Mouse (Mus musculus) heart, postnatal 25 days (tissue): ENCODE data around the gene Hist1h1e. TPM values are rescaled to one million over a fixed set of nuclear protein-coding genes. Genes with fewer than 3 reads are reported as not detected.
A peak's percentile ranks its signal among the peaks of the same experiment; 100 is the strongest.

Source experiments
- DNase-seq: peaks from one replicate; pipeline ENCODE4 v3.0.0; 2022; ENCODE audit warnings: low spot score
- intact Hi-C: fragments of 180-260 bp; cut with DNase I; formaldehyde crosslinking; loops from one replicate; pipeline ENCODE4 v1.15.1; 2025
- total RNA-seq, 2 experiments: library from RNA; stranded (reverse); gene quantifications; 2 replicates each; pipeline ENCODE4 v1.2.3; 2021

Hist1h1e gene
- total RNA-seq = 10 to 100 TPM; 35.6 to 42.0 TPM

DNA sequence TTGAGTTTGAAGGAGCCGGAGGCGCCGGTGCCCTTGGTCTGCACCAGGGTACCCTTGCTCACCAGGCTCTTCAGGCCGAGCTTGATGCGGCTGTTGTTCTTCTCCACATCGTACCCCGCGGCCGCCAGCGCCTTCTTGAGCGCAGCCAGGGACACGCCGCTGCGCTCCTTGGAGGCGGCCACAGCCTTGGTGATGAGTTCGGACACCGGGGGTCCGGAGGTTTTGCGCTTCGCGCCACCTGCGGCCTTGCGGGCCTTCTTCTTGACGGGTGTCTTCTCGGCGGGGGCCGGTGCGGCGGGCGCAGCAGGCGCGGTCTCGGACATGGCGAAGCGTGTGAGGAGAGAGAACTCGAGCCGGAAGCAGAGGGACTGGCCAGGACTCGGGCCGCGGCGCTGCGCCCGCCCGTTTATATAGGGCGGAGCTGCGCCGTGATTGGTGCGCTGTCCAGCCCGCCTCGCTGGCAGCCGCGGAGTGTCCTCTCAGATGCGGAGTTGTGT lies at the start of gene Hist1h1e:
Gene Hist1h1e (minus strand): TSS at position 384 of the 497 bp plus-strand sequence.
- intact Hi-C loops = loop anchor here (2.0 to 5.0 kb wide), 3 partner anchors 61 to 1585 kb away; partner anchors contain the start of genes Hist1h2ac, Hist1h2ah and Hist1h2bk
- DNase-seq = peak; percentile 91

DNA sequence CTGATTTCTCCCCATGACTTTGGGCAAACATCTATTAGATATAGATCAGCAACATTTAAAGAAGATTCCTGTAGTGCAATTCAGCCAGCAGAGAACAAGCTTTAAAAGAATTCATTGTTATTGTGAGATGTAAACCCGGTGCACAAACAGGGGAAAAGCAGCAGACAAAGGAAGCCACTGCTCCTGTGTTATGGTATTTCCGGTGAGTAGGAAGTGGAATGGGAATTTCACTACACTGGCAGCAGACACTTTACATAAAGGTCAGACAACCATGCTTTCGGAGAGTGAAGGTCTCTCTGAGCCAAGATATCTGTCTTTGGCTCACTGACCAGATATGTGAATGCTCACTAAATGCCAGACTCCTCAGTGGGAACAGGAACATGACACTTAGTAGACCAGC lies 40.2 kb upstream of the Hist1h1e start:
- no peak for DNase-seq
- intact Hi-C loops = no loop called here

DNA sequence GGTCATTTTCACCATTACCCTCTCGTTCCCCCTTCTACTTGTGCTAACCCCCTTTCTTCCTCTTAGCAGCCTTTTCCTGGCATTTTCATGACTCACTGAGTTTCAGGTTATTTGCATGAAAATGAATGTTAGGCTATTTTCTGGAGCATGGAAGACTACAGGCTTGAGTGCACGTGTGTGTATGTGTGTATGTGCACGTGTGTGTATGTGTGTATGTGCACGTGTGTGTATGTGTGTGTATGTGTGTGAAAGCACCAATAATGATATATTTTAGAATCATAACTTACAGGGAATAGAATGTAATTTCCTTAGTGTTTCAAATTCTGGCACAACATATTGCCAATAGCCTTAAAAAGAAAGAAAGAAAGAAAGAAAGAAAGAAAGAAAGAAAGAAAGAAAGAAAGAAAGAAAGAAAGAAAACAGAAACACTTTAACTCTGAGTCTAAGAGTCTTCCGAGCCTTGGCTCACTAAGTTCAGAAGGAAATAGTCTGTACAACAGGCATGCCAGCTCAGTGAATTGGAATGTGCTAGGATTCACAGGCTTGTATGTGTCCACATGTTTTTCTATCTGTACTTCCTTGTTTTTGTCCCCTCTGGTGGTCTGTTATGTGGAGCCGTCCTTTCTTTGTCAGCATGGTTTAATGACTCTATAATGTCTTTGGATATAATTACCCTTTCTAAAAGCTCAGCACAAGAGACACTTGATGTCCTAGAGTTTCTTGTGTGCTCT lies 37.4 kb upstream of the Hist1h1e start:
- intact Hi-C loops = no loop called here
- DNase-seq = no peak

GRCm38 (mm10) chr13:23630653-23631052 lies 8.3 kb upstream of the Hist1h1e start:
- intact Hi-C loops = no loop called here
- DNase-seq = no peak

DNA sequence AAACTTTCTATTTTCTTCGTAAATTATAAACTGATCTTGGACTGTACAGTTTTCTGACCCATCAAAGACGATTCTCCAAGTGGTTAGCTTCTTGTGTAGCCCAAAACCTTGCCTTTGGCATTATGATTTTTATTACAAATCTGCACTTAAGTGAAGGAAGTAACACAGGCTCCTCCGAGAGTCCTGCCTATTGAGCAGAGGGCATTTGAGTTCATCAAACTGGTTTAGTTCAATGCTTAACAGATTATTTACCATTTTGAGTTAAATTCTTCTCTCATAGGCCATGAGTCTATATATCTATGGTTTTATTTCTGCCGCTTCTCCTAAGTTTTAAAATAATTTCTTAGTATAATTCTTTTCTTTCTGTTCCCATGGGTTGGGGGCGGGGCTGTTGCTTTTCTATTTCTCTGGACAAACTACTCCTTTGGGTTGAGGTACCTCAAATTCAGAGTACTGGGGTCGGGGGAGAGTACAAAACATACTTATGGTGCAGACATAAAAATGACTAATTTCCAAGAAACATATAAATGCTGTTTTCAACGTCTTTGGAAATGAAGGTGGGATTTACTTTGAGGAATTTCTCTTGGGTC lies 598 bp upstream of the Hist1h1e start:
- DNase-seq = no peak
- intact Hi-C loops = loop anchor here (2.0 to 5.0 kb wide), 3 partner anchors 60 to 1586 kb away; partner anchors contain the start of genes Hist1h2ac, Hist1h2ah and Hist1h2bk

GRCm38 (mm10) chr13:23621532-23622174 lies 705 bp downstream of the Hist1h1e start:
- peak; percentile 49 for DNase-seq
- intact Hi-C loops = loop anchor here (1.0 to 5.0 kb wide), 5 partner anchors 36 to 1584 kb away; partner anchors contain the start of genes Hist1h2ac, Hist1h2ah, Hist1h2bk and Hist1h4h

GRCm38 (mm10) chr13:23620733-23621531 lies 1.4 kb downstream of the Hist1h1e start, which contains the start of gene Hist1h2be:
Gene Hist1h2be, minus strand, starts transcription at chr13:23621124.
- intact Hi-C loops = loop anchor here (1.0 to 5.0 kb wide), 4 partner anchors 36 to 1584 kb away; partner anchors contain the start of genes Hist1h2ah, Hist1h2bk and Hist1h4h
- peak; percentile 44 for DNase-seq

DNA sequence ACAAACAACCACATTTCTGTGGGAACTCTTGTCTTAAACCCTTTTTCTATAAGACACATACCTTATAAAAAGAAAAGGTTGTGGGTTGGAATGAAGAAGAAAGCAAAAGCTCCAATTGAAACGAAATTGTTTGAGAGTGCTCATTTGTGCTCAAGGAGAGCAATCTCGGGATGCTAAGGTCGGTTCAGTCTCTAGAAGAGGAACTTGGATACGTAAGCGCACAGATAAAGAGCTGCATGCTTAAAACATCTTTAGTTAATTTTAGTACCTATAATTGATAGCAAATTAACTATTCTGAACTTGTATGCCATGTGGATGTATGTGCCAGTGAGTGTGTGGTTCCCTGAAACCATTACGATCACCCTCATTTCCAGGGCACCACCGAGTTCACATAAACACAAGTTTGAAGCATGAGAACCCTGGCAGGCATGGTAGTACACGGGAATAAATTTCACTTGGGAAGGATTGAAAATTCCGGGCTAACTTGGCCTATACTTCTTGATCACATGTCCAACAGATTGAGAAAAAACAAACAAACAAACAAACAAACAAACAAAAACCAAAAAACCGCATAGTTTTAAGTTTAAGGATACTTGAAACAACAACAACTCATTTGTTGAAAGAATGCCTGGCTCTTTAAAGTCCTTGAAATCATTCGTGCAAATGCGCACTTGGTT lies 2.2 kb downstream of the Hist1h1e start:
- intact Hi-C loops = loop anchor here (2.0 to 5.0 kb wide), 3 partner anchors 89 to 1583 kb away; partner anchors contain the start of genes Hist1h2ah, Hist1h2bk and Hist1h4h
- DNase-seq = no peak

DNA sequence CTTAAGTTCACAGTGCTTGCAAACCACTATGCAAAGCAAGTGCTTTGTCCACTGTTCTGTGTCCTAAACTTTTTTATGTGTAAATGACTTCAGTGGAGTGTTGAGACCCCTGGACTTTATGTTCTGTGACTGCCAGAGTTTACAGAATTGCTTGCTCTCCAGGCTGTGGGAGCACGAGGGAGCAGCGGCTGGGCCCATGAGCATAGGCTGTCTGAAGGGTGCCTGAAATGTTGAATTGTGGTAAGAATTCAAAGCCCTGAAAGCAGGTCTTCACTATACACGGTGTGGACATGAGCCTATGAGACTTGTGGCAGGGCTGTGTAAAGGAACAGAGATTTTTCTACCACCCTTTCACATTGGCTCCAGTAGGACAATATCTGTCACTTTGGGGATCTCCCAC lies 10.7 kb downstream of the Hist1h1e start:
- intact Hi-C loops = no loop called here
- DNase-seq = no peak

- no peak for DNase-seq
- intact Hi-C loops = no loop called here
These were observed 12.0 kb downstream of the Hist1h1e start for GRCm38 (mm10) chr13:23610393-23610792.

DNA sequence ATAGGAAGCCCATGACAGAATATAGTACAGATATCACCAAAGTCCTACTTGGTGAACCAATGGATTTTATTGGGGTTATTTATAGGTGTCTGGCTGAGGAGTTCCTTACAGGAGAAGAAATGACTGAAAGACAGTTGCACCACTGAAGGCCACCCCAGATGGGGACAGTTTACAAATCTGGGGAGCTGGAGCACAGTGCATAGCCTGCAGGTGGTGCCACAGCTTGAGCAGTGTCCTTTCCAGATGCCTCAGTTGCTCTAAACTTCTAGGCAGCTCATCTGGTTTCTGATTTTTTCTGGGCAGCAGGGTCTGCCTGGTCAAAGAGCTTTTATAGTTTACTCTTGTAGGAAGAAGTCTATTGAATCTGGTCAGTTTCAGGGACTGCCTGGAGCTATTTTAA lies 12.5 kb downstream of the Hist1h1e start:
- intact Hi-C loops = no loop called here
- DNase-seq = no peak

DNA sequence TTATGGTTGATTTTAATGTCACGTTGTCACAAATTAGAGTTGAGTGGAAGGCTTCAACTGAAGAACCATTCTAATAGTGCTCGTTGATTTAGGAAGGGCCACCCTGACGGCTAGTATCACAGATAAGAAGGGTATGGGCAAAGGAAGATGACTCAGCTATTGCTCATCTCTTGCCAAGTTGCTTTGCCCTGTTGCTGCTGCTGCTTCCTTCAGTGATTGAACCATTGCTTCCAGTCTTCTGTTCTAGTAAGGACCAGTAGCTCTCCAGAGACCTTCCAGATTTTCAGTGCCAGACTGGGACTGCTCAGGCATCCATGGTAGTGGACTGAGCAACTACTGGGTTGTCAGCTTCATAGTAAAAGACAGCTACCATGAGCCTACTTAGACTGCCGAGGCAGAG lies 13.1 kb downstream of the Hist1h1e start:
- intact Hi-C loops = no loop called here
- no peak for DNase-seq

DNA sequence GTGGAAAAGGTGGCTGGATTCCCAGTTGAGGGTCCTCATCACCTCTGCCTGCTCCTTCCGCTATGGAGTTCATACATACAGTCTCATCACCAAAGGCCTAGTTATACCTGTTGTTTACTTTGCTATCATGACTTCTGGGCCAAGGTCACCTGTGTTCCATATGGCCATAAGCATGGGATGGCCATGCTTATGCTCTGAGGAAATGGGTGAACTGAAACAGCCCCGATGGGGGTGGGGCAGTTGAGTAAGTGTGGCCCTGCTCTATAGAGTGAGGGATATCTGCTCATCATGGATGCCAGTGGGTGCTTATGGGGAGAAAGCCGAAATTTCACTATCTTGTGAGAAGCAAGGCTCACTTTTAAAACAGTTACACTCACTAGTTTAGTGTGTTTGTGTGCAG lies 17.3 kb downstream of the Hist1h1e start:
- intact Hi-C loops = no loop called here
- no peak for DNase-seq

- intact Hi-C loops = no loop called here
- DNase-seq = no peak
These were observed 17.9 kb downstream of the Hist1h1e start for GRCm38 (mm10) chr13:23604452-23604851.

DNA sequence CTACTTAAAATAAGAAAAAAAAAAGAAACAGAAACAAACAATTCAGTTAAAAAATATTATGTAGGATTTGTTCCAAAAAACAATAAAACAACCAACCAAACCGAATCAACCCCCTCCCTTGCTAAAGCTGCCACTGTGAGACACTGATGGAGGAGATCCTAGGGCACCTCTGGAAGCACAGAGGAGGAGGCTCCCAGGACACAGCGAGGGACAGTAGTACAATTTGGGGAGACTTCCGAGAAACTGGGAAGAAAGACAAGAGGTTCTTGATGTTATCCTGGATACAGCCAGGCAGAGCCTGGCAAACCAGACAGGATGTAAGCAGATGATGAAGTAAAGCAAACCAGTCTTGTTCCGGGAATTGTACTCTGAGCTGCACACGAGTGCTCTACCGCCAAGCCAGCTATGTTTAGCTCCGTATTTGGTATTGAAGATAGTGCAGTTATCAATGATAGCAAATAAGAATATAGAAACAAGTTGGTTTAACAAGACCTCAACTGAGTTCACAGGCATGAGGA lies 19.1 kb downstream of the Hist1h1e start:
- DNase-seq = no peak
- intact Hi-C loops = no loop called here

- intact Hi-C loops = loop anchor here (2.0 to 5.0 kb wide), 2 partner anchors 71 to 173 kb away; no protein-coding TSS in a partner anchor
- DNase-seq = peak; percentile 25
These were observed 24.4 kb downstream of the Hist1h1e start for GRCm38 (mm10) chr13:23597957-23598356.

DNA sequence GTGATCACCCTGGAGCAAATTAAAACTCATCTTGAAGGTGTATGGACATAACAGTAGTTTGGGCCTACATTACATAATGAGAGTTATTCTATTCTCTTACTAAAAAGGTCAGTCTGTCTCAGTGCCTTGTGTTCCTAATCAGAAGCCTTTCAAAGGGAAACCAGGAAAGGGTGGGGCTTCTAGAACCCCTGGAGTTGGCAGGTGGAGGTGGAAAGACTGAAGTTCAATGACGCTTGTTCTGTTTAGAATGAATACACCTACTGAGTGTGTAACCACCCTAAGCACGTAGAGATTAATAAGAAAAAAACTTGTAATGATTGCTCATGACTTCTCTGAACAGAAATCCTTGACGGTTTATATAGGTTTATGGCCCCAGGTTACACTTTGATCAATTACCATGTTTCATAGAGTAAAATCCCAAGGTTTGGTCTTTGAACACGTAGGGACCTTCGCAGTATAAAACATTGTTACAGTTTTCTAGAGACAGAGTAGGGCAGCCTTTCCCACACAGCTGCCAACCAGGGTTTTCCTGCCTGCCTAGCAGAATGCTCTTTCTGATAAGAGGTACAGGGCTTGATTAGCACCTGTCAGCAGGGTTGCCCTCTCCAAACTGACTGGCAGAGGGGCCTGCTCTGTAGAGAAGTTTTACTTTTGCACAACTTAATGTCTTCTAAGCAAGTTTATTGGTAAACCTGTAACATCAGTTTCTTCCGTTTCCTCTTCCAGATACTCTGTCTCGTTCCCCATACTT lies 26.6 kb downstream of the Hist1h1e start:
- intact Hi-C loops = loop anchor here (2.0 to 5.0 kb wide), 2 partner anchors 68 to 171 kb away; no protein-coding TSS in a partner anchor
- no peak for DNase-seq

DNA sequence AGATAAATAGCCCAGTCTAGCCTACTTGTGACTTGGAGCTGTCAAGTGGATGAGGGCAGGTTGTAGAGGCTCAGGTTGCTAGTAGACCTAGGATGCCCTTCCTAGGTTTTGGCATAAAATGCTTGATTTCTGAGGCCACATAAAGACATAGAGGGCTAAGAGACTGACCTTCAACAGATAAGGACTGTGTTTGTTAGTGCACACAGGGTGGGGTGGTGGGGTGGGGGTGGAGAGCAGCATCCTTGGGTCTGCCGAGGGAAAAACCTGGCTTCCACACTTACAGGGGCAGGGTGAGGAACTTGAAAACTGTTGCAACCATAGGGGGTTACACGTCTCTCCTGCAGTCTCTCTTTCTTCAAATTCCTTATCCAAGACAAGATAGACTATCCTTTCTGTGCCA lies 27.2 kb downstream of the Hist1h1e start:
- intact Hi-C loops = loop anchor here (5.0 kb wide), 1 partner anchor 68 kb away; no protein-coding TSS in a partner anchor
- no peak for DNase-seq
